Mouse (Mus musculus): ENCODE results near the gene Myo15b.
A peak's percentile ranks its signal among the peaks of the same experiment; 100 is the strongest.

Gene Myo15b

DNA sequence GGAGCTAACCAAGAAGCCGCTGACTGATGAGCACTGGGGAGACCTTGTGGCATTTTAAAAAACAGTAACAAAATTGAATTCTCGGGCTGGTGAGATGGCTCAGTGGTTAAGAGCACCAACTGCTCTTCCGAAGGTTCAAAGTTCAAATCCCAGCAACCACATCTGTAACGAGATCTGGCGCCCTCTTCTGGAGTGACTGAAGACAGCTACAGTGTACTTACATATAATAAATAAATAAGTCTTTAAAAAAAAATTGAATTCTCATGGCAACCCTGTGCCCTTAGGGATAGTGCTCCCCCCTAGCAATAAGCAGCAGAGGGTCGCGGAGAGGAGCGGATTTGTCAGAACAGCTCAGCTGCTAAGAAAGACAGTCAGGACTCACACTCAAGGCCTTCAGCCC lies 5.7 kb downstream of the Myo15b start:
- DNase-seq (ENCODE audit: low read depth, low spot score) = no peak

DNA sequence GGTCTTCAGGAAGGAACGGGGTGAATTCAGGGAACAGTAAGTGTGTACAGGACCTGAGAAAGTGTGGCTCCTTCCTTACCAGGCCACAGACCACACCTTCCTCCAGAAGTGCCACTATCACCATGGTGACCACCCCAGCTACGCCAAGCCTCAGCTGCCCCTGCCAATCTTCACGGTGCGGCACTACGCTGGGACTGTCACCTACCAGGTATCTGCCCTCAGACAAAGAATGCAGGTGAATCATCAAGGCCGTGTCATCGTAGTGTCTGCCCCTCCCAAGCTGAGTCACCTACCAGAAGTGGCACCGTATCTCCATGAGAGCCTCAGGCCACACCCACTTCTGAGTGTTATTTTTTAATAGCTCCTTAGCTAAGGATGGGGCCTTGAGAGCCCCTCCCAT lies 11.2 kb downstream of the Myo15b start:
- DNase-seq (ENCODE audit: low read depth, low spot score) = no peak

DNA sequence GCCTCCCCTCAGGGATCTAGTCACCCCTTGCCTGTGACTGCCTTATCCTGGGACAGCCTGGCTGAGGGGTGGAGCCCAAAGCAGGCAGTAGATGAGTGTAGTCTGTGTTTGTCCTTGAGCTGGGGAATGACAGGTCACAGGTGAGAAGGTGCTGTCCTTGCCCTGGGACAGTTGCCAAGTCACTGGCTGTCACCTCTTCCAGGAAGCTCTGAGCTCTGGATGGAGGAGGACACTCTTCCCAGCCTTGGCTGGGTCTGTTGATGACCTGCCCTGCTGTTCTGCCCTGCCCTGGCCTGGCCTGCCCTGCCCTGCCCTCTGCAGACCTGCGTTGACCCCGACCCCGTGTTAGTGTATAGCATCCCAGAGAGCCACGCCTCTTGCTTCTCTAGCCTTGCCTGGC lies 14.2 kb downstream of the Myo15b start:
- DNase-seq (ENCODE audit: low read depth, low spot score) = no peak

DNA sequence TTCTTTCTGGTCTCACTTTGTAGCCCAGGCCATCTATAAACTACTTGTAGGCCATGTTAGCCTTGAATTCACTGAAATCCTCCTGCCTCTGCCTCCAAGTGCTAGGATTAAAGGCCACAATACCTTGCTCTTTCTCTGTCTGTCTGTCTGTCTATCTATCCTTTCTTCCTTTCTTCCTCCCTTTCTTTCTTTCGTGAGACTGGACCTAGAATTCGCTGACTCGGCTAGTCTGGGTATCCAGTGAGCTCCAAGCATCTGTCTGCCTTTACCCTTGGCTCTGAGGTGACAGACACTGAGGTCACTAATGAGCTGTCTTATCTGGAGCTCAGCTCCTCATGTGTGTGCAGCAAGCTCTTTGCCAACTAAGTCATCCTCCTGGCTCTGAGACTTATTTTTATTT lies 17.7 kb downstream of the Myo15b start:
- no peak for DNase-seq (ENCODE audit: low read depth, low spot score)

DNA sequence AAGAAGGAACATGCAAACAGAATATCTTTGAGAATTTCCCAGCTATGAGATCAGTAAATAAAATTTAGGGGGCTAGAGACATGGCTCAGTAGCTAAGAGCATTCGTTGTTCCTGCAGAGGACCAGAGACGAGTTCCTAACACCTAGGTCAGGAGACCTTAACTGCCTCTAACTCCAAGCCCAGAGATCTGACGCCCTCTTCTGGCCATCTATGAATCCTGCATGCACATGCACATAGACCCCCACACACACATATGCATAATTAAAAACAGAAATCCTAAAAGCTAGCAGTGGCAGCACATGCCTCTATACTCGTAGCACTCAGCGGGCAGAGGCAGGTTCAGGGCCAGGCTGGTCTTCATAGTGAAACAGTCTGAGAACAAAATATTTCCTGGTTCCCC lies 18.2 kb downstream of the Myo15b start:
- no peak for DNase-seq (ENCODE audit: low read depth, low spot score)

DNA sequence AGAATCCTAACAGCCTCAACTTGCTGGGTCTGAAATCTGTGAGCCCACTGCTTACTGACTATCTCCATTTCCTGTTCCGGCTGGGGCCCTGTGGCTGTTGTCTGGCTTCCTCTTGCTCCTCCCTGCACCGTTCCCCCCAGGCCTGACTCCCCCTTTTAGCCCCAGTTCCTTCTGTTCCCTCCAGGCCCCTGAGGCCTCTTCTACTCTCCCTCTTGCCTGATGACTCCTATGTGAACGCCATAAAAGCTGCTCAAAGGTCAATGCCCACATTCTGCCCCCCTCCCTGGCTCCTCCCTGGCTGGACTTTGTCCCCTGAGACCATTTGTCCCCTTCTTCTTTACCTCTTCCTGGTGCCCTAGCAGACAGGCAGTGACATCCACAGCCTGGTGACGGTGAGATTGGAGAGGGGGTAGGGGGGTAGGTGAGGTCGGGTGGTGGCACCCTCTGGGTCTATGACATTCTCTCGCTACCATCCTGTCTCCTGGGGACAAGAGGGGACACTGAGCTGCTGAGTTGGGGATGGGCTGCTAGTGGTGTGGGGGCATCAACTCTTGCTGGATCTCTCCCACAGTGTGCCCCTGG lies 19.1 kb downstream of the Myo15b start:
- no peak for DNase-seq (ENCODE audit: low read depth, low spot score)

DNA sequence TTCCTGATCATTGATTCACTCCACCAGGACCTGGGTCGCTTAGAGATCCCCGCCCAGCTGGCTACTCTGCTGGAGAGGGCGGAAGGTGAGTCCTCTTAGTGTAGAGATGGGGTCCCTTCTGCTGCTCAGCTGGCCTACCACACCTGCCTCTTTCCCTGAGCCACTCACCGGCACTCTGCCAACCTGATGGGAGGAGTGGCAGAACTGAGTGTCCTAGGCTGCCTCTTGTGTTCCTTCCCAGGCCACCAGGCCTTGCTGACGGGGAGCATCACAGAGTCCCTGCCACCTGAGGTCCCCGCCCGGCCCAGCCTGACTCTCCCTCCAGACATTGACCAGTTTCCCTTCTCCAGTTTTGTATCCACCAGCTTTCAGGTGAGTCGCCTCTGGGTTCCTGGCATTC lies 19.9 kb downstream of the Myo15b start:
- no peak for DNase-seq (ENCODE audit: low read depth, low spot score)

DNA sequence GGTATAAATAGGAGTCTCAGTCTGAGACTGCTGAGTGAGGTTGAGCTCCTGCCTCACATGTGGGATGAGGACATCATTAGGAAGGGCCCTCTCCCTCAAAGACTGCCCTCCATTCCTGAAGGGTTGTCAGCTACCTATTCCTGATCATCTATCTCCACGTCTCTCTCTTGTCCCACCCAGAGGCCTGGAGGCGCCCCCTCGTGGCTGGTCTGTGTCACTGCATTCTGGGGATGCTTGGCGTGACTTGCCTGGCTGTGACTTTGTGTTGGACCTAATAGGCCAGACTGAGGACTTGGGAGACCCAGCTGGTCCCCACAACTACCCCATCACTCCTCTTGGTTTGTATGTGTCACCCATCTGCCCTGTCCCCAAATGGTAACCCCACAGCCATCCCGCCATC lies 22.8 kb downstream of the Myo15b start:
- DNase-seq (ENCODE audit: low read depth, low spot score) = no peak

DNA sequence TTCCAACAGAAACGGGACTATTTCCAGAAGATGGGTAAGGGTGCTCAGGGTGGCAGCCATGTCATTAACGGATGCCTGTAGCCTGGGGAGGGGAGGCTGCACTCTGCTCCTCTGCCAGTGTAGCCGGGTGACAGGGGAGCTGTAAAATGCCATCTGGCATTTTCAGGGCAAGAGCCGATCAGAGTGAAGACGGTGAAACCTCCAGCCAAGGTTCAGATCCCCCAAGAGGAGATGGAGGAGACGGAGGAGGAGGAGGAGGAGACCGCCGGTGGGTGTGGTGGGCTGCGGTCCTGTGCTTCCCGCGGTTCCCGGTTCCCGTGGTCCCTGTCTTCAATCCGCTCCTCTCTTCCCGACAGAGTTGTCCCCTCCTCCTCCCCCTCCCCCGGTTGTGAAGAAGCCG lies 25.0 kb downstream of the Myo15b start:
- no peak for DNase-seq (ENCODE audit: low read depth, low spot score)

DNA sequence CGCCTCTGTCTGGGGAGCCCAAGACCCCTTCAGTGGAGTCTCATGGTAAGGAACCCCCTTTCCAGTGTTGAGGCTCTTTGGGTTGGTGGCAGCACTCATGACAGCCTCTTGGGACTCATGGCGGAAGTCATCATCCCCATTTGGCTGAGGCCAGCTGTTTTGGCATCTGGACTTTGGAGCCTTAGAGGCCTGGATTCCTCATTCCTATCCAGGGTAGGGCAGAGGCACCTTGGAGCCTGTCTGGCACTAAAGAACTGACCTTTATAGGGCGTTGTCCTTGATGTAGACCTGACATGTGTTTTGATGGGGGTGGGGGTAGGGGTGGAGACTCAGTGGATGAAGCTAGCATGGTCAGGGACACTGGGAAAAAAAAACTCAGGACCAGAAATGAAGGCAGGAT lies 26.2 kb downstream of the Myo15b start:
- DNase-seq (ENCODE audit: low read depth, low spot score) = no peak

DNA sequence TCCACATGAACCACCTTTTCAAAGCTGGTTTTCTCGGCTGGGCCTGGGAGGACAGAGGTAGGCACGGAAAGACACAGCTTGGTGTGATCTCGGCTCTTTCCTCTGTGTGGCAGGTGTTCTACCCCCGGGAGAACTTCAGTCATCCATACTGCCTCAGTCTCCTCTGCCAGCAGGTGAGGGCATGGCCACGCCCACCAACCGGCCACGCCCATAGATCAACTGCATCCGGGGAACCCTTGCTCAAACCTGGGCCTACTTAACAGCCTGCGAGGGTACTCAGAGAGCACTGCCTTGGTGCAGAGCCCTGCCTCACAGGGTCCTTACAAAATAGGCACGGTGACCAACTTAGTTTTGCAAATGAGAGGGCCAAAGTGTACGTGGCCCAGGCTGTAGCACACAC lies 27.1 kb downstream of the Myo15b start:
- no peak for DNase-seq (ENCODE audit: low read depth, low spot score)

DNA sequence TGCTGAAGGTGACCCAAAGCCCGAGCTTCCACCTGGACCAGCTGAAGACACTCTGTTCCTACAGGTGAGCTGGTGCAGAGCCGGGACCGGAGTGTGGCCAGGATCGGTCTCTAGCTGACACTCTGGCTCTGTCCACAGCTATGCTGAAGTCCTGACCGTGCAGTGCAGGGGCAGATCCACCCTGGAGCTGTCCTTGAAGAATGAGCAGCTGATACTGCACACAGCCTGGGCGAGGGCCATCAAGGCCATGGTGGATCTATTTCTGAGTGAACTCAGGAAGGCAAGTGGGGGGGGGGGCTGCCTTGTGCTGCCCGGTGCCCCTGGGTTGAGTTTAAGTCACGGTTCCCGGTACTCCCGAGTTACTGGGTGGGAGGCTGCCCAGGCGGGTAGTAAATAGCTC lies 28.2 kb downstream of the Myo15b start:
- no peak for DNase-seq (ENCODE audit: low read depth, low spot score)

DNA sequence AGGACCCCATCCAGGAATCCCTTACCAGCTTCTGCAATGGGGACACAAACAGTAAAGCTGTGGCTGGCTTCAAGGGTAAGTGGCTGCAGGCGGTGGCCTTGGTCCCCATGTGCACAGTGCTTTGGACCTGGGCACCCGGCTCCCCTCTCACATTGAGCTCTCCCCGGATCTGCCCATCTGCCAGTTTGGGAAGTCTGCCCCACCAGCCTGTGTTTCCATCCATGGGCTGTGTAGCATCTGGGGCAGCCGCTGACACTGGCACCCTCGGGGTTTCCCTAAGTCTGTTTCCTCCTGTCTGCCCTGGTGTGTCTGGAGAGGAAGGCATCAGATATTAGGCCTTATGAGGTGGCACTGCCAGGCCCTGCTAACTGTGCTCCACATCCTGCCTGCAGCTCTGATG lies 29.8 kb downstream of the Myo15b start:
- DNase-seq (ENCODE audit: low read depth, low spot score) = no peak

DNA sequence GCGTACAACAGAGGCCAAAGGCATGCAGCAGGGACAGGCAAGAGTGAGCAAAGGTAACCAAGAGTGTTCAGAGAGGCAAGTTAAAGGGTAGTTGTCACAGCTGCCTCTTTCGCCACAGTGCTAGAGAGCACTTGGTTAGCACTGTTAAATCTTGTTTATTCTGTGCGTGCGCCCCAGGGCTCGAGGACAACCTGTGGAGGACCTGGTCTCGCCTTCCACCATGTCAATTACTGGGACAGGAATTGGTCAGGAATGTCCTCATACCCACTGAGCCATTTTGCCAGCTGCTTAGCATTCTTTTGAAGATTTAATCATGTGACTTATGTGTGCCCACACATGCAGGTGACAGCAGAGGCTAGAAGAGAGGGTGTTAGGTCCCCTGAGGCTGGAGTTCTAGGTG lies 31.0 kb downstream of the Myo15b start:
- DNase-seq (ENCODE audit: low read depth, low spot score) = no peak

DNA sequence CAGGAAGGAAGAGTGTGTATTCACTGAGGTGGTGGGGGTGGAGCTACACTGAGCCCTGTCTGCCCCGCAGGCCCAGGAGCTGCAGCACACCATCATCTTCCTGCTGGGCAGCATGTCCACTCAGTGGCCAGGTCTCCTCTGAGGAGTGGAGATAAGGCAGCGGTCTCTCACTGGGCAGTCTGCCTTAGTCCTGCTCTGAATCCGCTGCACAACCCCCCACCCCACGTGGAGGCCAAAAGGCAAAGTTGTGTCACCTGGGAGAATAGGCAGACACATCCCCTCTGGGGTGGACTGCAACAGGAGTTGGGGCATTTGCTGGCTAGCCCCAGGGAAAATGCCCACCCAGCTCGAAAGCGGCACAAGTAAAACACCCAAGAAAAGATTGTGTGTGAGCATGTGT lies 34.0 kb downstream of the Myo15b start:
- no peak for DNase-seq (ENCODE audit: low read depth, low spot score)

DNA sequence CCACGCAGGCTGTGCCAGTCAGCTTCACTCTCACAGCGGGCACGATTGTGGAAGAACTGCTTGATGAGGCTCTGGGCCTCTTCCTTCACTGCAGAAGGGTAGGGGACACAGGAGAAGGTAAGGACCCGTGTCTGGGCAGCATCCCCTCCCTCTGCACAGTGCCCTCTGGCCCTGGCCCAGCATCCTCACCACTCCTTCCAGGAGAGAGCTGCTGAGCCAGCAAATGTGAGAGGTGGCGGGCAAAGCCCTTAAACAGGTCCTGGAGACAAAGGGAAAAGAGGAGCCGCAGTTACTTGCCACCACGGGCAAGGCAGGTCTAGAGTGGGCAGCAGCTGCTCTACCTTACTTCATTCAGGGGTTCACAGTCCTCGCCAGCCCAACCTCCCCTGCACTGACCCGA lies 34.9 kb downstream of the Myo15b start:
- no peak for DNase-seq (ENCODE audit: low read depth, low spot score)

DNA sequence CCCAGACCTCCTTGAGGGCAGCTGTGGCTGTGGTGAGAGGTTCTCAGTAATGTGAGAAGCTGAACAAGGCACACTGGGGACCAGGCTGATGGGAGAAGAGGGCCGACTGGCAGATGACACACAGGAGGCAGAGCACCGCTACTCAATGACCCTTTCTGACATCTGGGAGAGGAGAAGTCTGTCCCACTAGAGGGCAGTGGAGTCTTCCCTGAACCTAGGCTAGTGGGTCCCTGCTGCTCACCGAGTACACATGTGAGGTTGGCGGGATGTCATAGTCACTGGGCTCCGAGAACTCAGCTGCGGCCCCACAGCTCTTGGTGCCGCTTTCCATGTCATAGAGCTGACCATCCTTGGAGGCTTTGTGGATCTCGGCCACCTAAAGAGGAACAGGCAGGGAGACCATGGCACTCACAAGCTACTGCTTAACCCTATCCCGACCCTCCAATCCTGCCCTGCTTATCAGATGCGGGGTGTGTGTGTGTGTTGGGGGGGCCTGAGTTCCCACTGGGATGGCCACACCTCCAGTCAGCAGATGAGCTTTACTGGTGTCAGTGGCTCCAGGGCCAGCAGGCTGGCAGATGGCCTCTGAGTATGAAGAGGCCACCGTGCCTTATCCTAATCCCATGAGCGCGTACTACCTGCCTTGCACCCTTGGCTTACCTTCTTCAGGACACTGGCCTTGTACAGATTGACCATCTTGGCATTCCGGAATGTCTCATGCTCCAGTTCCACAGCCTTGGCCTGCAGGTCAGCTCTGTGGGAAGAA lies 36.7 kb downstream of the Myo15b start:
- DNase-seq (ENCODE audit: low read depth, low spot score) = no peak

DNA sequence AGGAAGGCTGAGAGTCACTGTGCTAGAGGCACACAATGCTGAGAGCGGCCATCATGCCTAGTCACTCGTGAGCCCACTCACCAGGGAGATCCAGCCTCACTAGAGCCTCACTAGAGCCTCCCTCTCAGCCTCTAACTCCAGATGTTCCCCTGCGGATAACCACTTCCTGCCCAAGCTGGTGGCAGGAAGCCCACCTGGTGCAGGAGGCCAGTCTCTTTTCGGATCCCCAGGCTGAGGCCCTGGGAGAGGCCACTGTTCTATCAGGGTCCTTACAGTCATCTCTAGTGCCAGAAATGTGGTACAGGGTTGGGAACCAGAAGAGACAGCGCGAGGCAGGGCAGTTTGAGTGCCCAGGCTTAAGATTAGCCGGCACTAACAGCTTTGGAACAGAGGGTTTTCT lies 40.2 kb downstream of the Myo15b start:
- no peak for DNase-seq (ENCODE audit: low read depth, low spot score)

DNA sequence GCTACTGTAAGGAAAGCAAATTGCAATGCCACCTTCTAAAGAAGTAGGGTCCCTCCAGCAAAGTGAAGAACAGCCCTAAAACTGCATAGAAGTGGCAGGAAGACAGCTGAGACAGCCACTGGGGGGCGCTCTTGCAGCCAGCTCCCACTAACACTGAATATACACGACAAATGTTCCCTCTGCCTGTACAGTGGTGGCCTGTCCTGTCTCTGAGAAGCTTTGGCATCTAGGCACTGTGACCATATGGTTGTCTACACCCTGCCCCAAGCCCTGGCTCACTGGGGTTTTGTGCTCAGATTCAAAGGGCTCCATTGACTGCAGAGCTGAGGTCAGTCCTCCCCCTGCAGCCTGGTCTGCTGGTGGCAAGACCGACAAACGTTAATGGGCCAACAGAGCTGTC lies 40.7 kb downstream of the Myo15b start:
- DNase-seq (ENCODE audit: low read depth, low spot score) = no peak

DNA sequence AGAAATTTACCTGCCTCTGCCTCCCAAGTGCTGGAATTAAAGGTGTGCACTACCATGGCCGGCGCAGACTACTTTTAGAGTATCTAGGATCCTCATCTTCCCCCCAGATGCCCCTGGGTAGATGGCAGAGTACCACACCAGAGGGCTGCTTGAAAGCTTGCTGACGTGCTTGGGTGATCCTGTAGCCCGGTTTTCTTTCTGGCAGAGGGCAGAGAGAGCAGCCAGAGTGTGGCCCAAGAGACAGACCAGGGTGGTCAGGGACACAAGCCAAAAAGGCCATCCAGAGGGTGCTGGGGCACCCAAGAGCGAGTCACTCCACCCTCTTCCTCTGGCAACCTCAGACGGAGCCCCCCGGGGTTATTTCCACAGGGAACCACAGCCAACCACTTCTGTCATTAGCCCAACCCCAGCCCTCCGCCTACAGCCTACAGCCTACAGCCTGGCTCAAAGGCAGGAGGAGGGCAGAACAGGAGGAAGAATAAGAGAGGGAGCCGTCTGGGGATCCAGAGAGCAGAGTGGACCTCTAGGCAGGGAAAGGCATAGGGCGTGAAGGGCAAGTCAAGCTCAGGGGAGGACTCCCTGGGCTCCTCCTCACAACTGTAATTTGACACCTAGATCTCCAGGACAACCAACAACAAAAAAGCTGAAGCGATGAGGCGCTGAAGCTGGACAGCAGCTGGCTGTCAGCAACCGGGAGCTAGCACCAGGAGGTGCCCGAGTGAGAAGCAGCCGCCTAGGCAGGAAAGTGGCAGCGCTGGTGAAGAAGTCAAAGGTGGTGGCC lies 41.5 kb downstream of the Myo15b start, which contains the start of gene Smim5:
TSS of gene Smim5 (plus strand) at position 481 of the 781 bp plus-strand sequence.
- peak; percentile 68 for DNase-seq (ENCODE audit: low read depth, low spot score)

DNA sequence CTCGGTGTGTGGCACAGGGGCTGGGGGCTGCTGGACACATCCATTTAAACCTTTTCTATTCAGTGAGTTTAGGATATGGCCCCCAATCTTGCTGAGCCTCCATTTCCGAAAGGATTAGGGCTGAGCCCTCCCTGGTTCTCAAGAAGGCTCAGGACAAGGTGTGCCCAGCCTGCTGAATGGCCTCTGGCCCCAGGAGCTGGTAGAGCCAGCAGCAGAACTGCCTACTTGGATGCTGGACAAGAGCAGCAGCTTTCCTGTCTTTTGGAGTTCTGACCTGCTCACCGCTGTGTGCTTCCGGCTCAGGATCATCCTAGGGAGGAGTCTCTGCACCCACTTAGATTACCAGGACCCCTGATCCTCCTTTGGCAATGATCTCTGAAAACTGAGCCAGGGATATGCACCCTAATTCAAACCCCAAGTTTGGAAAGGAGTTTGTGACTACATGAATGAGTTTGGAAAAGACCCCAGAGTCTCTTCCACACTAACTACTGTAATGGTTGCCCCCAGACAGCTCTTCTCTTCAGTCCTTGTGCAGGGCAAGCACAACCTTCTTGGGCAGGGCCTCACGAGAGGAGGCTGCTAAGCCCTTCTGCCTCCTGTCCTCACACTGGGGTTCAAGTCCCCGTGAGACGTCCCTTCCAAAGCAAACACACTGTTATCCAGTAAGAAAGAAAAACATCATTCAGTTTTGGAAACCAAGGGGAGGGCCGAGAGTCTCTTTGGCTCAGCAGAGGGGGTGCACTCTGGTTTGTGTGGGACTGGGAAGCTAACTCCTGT lies 42.5 kb downstream of the Myo15b start:
- DNase-seq (ENCODE audit: low read depth, low spot score) = no peak
